Mouse (Mus musculus): ENCODE results near the gene Myl4.
A peak's percentile ranks its signal among the peaks of the same experiment; 100 is the strongest.

The Myl4 gene

DNA sequence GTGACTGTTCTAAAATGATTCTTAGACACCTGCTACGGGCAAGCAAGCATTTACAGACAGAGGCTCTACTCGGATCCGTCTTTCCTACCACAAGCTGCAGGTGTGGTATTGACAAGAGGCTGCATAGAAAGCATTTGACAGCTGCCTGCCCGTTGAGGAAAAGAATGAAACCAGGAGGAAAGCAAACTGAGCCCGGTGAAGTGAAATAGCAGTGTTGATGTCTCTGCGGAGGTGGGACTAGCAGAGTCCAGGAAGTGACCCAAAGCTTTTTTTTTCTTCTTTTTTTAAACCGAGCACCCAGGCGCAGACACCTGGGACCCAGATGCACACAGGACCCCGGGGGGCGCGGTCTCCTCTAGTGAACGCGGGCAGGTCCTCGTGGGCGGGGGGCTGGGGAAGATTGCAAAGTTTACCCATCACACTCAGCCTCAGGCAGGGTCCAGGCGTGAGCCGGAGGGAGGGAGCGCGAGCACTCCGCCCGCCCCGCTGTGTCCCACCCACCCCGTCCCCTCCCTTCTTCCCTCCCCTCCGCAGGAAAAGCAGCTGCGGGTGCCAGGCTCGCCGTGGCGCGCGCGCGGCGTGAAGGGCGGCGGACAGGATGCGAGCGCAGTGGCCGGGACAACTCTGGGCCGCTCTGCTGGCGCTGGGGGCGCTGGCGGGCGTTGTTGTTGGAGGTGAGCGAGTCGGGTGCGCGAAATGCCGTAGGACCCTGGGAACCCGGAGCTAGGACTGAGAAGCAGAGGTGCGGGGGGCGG, 57.2 kb downstream of the Myl4 start, which contains the start of gene Itgb3:
Gene Itgb3, plus strand, starts transcription at position 510 of the 755 bp plus-strand sequence.
- peak; percentile 68 to 89 for DNase-seq

DNA sequence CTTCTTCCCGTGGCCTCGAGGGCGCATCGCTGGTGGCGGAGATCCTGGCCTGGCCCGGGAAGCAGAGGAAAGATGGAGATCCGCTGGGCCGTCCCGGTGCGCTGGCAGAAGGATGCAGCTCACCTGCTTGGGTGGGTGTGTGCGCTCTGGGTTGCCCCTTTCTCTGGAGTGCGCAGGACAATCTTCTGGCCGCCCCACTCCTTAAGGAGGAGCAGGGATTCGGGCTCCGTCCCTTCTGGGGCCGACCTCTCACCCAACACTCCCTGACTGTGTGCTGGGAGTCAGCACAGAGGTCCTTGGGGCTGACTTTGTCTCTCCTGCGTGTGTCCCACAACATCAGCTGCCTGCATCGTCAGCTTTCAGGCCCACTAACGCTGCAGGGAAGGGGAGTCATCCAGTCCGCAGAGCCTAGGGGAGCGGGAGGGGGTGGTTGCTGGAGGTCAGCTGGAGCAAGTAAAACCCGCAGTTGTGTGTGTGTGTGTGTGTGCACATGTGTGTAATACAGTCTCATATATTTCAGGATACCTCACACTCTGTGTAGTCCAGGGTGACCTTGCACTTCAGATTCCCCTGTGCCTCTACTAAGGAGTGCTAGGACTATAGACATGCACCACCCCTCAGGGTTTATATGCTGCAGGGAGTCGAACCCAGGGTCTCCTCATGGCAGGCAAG, 57.9 kb downstream of the Myl4 start:
- no peak for DNase-seq

DNA sequence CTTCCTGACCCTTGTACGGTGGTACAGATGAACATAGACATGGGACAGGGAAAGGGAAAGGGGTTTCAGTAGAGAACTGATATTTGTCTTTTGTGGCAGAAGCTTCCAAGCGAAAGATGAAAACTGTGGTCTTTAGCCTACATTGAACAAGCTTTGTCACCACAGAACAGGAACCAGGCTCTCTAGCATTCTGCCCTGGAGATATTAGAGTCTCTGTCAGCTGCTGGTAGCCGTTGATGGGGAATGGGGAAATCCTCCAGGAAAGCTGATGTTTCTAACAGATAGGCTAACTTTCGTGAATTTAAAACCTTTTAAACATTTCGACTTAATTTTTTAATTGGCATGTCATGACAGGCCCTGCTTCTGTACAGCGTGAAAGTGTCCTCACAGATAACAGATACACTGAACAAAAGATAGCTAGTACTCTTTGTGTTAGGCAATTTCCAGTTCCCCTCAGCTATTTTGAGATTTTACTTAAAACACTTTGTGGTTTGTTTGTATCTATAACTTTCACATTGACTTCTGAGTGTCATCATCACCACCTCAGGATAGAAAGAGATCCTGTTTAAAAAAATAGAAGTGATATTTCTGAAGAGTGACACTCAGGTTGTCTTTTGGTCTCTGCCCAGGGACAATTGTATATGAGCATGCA, 58.7 kb downstream of the Myl4 start:
- DNase-seq = no peak

DNA sequence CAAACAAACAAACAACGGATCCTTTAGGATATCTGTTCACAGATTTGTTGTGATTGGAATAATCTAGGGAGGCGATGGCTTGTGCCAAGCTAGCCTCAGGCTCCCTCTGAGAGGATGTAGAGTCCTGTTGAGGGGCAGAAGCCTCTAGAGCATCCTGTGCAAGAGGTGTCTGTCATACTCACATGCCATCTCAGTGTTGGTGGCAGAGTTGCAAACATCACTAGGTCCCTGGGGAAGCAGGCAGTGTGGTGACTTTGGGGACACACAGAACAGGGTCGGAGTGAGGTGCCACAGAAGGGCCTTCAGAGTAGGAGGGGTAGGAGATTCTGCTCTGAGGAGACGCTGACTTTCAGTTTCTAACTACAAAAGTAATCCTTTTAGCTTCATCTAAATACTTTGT, 59.3 kb downstream of the Myl4 start:
- DNase-seq = no peak

DNA sequence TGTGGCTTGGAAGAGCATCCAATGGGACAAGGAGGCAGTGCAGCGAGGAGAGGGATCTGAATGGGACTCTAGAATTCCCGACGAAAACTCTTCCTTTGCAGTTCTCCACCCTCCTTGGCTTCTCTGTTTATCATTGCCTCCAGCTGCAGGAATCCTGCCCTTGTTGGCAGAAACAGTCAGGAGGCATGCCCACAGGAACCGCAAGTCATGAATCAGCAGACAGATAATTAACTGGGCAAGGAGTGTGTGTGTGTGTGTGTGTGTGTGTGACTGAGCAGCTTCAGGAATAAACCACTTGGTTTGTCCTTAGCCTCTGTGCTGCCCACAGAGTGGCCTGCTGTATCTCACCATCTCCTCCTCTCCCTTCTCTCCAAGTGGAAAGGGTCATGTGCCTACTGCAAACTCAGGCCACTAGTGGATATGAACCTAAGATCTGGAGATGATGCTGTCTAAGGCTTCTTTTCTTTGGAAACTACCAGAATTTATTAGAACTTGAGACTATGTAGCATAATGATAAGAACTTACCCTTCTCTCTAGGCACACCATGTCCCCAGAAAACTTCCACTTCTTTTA, 61.2 kb downstream of the Myl4 start:
- DNase-seq = peak; percentile 68 to 75

DNA sequence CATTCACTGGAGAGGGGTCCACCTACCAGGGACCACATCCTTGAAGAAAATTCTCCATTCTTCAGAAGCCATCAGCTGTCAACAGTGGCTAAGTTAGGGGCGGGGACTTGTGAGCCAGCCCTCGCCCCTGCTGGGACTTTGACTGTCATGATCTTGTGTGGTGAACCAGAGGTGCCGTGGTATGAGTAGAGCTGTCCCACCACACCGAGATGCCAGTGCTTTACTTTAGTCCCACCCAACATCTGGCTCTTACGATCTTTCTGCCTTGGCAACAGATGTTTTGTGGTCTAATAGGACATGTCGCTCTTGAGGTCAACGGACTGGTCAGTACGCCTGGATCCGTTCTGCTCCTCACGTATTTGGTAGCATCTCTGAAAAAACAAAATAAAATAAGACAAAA, 63.1 kb downstream of the Myl4 start:
- DNase-seq = no peak

DNA sequence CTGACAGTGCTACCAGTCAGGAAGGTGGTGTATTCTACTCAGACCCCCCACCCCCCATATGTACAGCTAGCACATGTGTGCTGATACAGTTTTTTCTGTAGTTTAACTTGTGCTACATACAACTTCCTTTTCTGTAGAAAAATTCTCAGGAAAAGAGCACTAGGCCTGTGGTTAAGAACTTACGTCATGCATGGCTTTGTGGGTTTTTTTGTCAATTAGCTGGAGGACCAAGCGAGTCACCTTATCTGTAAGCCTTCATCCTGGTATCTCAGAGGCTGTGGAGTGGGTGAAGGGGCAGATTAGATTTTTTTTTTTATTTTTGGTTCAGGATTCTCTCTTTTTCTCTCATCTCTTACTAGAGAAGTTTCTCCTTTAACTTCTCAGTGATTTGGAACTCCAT, 63.7 kb downstream of the Myl4 start:
- no peak for DNase-seq

DNA sequence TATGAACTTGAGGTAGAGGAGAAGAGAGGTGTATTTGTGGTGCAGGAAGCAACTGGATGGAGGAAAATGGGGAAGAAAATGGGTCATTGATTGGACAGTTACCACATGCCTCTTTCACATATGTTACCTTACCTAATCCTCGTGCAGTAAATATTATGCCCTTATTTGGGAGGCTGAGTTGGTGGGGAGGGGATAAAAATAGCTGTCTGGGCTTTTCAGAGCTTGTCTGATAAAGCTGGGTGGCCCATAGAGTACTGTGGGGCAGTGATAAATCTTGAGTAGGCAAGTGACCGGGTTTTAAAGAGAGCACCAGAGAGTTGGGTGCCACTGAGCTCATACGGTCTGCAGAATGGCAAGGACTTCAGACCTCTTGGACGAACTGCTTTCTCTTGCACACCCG, 65.7 kb downstream of the Myl4 start:
- DNase-seq = no peak

DNA sequence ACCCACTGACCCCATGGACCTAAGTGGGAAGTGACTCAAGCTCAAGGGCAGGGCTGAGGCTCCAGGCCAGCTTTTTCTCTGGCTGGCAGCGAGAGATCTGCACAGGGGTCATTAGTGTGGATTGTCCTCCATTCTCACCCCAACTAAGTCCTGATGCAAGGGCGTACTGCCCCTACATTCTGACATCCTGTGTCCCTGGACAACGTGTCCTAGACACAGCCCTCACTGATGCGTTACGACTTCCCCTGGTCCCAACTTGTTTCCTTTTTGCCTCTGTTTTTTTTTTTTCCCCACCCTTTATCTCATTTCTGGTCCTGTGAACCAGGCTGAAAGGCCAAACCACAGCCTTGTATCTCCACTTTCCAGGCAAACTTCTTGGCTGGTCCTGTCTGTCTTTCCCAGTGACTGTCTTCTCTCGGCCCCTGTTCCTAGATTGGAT, 68.2 kb downstream of the Myl4 start:
- peak; percentile 14 to 58 for DNase-seq

DNA sequence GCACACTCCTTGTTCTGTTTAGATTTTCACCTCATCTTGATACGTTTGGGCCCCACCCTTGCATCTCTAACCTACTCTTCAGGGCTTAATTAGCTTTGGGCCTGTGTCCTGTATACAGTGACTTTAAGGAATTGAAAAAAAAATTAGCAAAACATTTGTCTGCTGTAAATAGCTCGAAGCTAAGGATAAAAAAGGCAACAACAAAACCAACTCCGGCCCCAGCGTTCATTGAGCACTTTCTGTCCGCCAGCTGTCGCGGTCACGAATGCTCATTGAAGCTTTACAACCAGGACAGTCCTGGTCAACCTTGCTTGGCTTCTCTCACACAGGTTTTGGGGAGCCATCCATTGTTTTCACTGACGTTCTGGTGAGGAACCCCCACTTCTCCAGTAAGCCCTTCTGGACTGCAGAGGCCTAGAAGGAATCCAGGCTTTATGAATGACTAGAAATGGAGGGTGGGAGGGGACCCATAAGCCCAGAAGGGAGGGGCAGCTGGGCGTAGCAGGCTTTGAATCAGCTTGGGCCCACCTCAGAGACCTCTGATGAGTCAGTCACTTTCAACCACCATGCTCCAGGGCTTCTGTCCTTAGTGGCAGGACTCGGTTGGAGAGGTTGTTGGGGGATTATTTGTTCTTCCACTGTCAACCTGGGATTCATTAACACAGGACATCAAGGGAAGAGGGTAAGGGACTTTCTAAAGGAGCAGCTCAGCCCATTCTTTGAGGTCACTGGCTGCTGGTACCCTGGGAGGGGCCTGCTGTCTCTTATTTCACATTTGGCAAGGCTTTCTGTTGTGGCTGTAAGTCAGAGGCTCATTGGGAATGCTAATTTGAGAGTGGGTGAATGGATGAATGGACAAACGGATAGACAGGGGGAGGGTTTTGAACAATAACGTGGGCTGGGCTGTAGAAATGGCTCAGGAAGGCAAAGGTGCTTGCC, 68.9 kb downstream of the Myl4 start:
- DNase-seq = no peak

DNA sequence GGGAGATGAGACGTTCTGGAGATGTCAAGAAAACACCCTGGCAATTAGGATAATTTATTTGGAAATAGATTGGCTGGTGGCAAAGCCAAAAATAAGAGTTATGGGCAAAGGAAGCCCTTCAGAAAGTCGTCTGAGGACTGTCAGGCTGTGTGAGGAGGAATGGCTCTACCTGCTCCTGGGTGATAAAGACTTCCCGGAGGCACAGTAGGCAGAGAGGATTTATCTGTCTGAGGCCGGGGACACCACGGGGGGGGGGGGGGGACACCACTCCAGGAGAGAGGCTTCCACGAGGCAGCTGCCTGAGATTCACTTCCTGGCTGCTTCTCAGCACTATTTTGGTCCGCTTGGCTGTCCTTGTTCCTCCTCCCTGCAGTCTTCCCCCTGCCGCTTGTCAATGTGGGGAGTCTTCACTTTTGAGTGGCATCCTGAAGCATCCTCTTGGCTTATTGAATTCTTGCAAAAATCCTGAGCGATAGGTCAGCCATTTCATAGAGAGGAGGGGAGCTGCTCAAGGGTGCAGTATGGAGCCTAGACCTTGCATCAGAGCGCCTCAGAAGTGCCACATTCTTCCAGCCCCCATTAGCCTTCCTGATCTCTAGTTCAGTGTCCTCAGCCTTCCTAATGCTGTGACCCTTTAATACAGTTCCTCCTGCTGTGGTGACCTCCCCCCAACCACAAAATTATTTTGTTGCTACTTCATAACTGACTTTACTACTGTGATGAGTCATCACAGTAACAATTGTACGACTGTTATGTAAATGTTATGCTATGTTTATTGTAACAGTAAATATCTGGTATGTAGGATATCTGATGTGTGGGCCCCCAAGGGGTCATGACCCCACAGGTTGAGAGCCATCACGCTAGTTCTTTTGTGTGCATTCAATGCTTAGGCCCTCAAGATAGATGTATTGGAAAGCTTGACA, 71.8 kb downstream of the Myl4 start:
- no peak for DNase-seq

DNA sequence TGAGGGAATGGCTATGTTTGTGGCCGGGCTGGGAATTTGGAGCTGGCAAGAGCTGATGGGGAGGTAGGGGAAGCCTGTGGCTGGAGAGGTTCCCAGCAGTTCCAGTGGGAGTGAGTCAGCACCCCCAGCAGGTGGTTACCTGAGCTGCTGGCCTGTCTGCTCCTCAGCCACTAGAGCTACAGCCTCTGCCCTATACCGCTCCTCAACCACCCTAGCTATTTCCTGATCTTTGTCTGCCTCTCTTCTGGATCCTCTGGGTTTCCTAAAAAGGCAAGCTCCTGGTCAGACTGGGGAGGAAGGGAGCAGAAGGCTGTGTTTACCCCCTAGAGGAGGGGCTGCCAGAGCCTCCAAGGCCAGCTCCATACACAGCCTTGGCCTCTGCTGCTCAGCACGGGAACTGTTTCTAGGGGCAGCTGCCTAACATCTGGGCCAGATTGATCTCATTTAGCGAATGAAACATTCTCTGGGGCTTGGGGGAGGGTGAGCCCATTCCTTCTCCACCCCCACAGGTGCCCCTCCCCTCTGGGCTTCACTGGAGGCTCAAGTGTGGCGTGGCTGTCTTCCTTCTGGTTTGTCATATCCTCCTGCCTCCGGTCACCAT, 74.4 kb downstream of the Myl4 start:
- peak; percentile 25 to 42 for DNase-seq

DNA sequence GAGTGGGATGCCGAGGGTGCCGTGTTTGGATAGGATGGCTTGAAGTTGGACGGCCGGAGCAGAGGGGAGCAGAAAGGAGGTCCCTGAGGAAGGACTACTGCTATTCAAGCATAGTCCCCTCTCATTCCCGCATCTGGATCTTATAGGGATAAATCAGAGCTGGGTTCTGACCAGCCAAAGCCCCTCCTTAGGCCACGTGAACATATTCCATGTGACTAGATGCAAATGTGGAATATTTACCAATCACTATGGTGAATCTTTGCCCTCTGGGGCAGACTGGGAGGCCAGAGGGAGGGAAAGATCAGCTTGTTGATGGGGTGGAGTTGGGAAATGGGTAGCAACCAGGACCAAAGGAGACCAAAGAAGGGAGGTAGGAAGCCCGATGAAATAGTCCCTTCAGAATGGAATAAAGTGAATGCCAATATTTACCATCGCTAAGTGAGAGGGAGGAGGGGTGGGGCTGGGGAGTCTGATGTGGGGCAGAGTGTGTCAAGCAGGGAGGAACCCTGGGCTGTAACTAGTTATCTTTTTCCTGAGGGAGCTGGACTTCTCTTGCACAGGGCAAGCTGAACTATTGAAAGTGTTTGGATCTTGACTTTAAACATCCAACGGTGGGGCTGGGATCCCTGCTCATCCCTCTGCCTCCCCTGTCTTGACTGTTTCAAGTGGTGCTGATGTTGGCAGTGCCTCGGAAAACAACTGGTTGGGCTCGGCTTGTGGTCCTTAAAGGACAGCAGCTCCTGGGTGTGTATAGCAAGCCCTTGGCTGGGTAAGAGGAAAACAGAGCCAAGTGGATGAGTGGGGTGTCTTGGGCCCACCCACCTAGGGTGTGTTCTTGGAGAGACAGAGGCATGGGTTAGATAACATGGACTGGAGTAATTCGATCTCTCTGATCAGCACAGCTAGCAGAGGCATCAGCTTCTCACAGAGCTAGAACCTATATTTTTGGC, 75.3 kb downstream of the Myl4 start:
- DNase-seq = no peak

DNA sequence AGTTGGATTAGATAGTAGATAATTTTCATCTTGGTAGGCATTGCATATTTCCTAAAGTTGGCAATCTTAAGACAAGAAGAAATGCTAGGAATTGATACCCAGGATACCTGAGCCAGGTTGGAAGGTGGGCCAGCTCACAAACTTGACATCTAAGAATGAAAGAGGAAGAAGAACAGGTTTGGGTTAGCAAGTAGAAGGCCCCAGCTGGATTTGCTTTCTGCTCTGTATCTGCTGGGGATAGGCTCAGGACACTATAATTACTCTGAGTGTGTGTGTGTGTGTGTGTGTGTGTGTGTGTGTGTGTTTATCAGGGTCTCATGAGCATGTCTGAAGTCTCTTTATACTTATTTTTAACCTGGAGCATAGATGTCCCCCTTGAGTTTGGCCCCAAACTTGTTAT, 76.2 kb downstream of the Myl4 start:
- no peak for DNase-seq

DNA sequence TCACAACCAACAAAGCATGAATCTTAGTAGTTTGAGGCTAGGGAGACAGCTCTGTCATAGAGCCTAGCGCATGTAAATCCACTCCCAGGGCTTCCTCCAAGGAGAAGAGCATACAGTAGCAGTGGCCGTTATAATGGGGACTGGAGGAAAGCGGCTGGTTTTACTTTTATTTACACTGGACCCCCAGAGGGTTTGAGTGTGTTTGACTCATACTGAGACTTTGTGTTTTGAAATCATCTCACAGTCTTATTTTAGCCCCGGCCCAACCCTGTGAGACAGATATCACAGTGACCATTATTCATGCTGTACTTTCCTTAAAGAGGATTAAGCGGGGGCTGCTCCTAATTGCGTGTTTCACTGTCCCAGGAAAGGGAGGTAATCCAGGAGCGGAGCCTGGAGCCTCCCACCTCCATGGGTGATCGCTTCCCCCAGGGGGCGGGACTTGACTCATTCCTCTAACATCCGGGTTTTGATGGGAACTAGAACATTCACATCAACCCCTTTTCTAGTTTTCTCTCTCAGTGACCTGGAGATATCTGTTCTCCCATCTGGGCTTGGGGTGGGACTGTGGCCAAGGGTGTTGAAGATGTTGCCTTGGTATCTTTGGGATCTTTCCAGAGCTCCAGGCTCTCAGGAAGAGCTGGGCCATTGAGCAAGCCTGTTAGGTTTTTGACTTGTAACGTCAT, 77.3 kb downstream of the Myl4 start:
- DNase-seq = peak; percentile 47 to 58

DNA sequence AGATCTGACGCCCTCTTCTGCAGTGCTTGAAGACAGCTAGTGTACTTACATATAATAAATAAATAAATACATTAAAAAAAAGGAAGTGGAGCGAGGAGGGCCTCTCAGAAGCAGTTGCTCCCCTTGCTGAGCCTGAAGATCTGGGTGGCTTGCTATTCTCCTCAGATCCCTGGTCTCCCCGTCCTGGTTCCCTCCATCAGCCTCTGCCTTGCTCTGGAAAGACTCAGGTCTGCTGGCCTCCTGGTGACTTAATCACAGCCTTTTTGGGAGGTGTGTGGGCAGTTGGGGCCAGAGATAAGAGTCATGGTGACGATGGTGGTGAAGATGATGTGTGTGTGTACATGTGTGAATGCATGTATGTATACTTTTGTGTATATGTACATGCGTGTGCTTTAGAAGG, 78.1 kb downstream of the Myl4 start:
- DNase-seq = no peak

DNA sequence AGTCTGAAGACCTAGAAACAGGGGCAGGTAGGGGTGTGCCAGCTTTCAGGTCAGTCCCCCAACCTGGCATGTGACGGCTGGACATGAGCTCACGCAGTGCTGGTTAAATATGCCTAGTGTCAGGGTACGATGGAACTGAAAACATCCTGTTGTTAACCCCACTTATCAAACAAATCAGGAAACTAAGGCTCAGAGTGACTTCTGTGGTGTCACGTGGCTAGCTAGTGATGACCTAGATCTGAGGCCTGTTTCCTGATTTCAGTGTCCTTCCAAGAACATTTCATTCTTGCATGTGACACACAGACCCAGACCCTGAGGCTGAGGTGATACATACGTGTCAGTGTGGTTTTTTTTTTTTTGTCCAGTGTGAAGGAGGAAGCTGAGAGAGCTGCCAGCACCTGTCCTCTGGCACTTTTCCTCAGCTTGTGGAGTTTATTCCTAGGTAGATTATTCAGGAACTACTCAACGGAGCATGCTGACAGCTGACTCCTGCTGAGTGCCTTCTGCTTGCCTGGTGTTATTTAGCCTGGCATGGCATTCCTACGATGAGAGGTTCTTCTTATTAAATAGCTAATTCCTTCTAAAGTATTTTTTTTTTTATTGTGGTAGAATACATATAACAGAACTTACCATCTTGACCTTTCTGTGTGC, 79.8 kb downstream of the Myl4 start:
- DNase-seq = peak in 1 of 2 experiments; percentile 71

DNA sequence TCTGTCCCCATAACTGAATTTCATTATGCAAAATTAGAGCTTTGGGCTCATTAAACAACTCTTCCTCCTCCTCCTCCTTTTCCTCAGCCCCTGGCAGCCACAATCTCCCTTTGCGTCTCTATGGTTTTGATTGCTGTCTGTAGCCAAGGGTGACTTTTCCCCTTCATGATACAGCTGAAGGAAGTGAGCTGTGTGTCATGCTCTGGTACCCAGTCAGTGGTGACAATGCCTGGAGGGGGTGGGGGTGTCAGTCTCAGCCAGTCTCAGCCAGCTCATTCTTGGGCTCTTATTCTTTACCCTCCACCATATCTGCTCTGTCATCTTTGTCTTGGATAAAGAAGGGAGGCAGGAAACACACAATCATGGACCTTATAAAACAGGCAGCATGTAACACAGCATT, 80.8 kb downstream of the Myl4 start:
- no peak for DNase-seq
